Mouse (Mus musculus) cerebellum, adult 2 months (tissue): ENCODE results near the gene Gm10563.
A peak's percentile ranks its signal among the peaks of the same experiment; 100 is the strongest.

Source experiments
- CTCF ChIP-seq: fragments of 200-500 bp; IDR thresholded peaks from 2 replicates; pipeline ENCODE4 v1.5.1; 2011; ENCODE audit warnings: low read depth, mild to moderate bottlenecking, control low read depth, low read length, moderate library complexity, borderline replicate concordance; ENCODE audit not compliant: insufficient read depth
- POLR2A ChIP-seq: fragments of 200-500 bp; IDR thresholded peaks from 2 replicates; pipeline ENCODE4 v1.6.1; 2011; ENCODE audit warnings: low read length, control low read depth, borderline replicate concordance; ENCODE audit not compliant: insufficient read depth

GRCm38 (mm10) chr4:155690571-155691375, 45.6 kb upstream of the Gm10563 start:
- TF ChIP-seq CTCF, result no peak
- 0 out of 2 replicates have a peak, but pooled peaks have one; percentile 22 for TF ChIP-seq POLR2A
